Mouse (Mus musculus) spleen, postnatal 36 days (tissue): ENCODE measurements around the gene Tuba3a.

Experiments used
- DNase-seq, 2 experiments: peaks; one replicate each; pipeline ENCODE4 v3.0.0; 2022; ENCODE audit warnings: low spot score in 2 of 2, mixed read lengths in 1 of 2

Gene Tuba3a

DNA sequence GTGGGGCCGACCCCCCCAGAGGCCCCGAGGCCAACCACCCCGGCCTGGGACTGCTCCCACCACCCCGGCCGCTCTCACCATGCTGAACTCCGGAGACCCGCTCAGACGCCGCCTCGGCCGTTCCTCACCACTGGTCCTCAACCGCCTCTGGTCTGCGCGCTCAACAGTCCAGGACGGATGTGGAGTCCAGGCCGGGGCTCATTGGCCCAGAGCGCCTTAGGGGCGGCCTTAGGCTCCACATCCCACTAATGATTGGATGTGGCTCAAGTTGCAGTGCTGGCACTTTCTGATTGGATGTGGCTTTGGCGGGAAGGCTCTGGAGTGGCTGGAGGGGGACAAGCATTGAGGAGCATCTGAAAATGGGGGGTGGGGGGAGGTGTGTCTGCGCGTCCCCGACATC lies at the start of gene Tuba3a:
Tuba3a (minus strand) TSS at position 153 of the 400 bp plus-strand sequence.
- DNase-seq: no peak

DNA sequence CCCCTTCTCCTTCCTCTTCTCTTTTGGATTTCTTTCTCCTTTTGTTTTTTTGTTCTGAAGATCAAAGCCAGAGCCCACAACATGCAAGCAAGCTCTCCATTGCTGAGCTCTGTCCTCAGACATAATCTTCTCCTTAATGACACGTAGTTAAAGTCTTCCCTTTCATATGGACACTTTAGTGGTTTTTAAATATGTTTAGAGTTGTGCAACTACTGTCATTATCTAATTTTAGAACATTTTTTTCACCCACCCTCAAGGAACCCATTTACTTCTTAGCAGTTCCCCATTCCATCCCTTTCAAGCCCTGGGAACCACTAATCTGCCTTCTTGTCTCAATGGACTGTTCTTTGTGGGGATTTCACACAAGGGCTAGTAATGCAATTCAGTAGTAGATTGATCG lies 48.5 kb upstream of the Tuba3a start:
- no peak for DNase-seq

DNA sequence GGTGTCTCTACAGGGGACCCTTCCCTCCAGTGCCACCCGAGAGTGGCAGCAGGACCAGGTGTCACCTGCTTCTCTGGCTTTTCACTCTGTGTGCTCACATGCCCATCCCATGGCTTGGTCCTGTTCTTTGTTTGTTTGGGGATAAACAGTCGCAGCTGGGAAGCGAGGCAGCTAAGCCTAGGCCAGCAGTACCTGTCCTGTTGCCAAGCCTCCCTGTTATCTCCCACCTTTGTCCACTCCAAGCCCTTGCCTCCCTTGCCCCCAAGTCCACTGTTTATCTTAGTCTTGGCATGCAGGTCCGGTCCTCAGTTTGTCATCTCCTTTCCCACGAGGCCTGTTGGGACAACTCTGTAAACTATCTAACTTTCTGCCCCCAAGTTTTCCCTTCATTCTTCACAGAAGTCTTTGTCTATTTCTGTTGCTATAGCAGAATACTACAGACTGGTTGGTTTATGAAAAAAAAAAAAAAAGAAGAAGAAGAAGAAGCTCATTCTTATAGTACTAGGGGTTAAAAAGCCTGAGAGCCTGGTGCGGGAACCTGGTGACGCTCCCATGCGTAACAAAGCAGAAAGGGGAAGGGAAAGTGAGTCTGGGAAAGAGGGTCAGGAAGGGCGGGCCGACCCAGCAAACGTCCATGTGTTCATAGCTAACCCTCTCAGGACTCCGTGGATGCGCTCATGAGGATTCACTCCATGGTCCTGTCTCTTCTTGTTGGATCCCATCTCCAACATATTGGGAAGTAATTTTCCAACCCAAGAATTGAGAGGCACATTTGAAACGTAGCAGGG lies 47.5 kb upstream of the Tuba3a start:
- DNase-seq: no peak

DNA sequence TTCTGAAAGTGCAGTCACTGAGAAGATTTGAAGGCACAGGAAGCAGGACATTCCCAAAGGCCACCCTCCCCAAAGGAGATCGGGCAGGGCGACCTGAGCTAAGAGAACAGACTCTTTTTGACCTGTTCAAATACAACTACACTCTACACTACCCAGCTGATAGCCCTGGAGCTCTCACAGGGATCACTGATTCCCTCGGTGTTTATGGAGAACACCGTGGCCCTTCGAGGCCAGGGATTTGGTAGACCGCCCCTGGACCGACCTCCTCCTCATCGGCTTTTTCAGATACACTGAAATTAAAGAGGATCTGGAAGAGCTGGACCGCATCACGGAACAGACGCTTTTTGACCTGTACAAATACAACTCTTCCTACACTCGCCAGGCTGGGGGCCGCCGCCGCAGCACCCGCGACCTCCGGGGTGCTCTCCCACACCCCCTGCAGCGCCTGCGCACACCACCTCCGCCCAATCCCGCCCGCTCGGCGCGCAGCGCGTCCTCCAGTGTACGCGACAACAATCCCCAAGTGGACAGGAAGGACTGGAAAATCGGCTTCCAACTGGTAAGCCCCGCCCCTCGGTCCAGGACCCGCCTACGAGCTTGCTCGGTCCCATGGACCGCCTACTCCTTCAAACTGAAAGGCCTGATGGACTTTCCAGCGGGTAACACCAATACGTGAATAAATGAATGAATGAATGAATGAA lies 44.9 kb upstream of the Tuba3a start:
- DNase-seq: peak; percentile 50 to 56

DNA sequence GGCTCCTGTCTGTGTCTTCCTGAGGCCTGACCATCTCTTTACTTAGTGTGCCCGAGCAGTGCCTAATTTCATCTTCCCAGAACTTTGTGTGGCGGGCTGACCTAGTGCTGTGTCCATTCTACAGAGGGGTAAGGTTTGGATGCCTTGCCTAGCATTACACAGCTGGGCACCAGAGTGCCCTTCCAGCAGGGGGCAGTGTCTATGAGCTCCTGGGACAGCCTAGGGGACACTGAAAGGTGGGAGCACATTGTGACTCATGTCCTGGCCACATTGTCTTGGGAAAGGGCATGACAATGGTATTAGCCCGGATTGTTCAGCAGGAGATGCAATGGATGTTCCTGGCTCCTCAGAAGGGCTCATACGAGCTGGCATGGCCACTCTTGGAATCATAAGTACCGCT lies 42.4 kb upstream of the Tuba3a start:
- DNase-seq: no peak

DNA sequence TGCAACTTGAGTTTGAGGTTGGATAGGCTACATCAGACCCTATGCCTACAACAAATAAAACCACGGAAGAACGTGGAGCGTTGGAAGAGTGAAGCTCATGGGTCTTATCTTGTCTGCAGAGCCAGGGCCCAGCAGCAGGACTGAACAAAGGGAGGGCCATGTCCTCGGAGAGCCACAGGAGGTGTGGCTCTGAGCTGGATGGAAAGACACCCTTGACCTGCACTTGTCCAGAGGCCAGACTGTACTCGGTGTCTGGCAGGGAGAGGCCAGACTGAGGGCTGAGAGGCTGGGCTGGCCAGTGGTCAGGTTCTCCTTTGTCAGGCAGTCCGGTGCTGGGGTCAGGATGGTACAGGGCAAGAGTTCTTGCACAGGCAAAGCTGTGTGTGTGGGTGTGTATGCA lies 39.5 kb upstream of the Tuba3a start:
- no peak for DNase-seq

DNA sequence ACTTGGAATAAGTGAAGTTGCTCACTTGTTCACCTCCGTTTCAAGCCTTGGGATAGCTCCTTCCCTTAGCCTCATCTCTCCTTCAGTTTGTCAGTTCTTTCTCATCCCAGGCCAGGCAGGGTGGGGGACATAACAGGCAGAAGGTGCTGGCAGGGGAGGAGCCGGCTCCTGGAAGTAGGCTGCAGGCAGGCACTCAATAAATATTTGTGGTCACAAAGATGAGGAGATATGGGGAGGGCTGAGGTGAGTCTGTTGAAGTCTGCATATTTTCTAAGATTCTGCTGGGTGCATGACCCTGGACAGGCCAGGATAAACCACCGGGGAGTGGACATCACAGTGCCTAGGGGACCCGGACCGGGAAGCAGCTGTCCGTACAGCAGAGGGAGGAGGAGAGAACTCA lies 37.7 kb upstream of the Tuba3a start:
- DNase-seq: no peak

DNA sequence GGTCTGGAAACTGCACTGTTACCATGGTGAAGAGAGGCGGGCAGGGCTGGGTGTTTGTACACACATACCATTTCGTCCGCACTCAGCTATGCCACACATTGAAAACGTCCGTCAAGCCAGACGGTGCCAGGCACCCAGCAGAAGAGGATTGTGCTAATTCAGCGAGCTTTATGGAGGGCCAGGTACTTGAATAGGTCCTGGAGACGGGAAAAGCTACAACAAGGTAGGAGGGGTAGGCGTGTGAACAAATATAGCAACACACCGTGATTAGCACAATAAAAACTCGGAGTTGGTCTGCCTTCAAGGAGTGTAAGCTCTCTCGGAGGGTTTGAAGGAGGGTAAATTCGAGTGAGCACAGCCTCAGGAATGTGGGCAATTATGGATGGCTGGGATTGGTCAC lies 37.0 kb upstream of the Tuba3a start:
- DNase-seq: no peak

DNA sequence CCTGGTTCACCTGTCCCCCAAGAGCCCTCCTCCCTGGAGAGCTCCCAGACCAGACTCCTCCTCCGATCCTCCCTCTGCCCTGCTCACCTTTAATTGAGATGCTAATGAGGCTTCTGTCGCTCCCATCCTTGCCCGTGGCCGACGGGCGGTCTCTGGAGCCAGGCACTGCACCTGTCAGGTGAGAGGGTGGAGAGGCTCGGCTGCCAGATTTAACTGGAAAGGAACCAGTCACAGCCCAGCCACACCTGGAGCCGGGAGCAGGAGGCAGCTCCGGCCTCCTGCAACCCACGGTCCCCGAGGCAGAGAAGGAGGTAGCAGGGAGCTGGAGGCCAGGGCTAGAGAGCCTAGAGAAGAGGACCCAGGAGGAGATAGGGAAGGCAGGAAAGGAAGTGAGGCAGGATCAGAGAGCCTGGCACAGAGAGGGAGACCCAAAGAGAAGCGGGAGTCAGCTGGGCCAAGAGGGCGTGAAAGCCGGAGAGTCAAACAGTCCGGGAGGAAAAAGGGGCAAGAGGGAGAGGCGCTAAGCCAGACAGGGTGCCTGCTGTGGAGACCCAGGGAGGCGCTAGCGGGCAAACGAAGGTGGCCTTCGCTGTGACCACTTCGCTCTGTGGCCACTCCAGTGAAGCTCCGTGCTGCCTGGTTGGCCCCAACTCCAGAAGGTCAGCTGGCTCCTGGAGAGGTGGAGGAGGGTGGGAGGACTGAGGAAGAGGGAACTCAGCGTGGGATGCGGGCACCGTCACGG lies 35.4 kb upstream of the Tuba3a start:
- DNase-seq: no peak

DNA sequence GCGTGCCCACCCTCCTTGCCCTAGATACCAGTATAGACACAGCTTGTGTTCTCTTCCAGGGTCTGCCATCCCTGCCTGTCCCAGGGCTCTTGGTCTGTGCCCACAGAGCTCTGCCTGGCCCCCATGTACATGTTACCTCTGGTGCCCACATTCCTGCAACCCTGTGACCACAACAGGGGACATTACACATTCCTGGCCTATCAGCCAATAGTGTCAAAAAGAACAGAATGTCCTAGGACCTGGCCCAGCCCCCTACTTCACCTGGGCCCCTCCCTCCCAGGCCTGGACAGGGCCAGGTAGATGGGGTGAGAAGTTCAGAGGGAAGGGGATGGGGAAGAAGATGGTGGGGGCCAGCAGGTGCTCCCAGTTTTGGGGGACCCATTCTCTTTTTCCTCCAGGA lies 34.5 kb upstream of the Tuba3a start, which contains the start of gene Scnn1a:
Scnn1a (plus strand) TSS at position 337 of the 400 bp plus-strand sequence.
- DNase-seq: no peak

DNA sequence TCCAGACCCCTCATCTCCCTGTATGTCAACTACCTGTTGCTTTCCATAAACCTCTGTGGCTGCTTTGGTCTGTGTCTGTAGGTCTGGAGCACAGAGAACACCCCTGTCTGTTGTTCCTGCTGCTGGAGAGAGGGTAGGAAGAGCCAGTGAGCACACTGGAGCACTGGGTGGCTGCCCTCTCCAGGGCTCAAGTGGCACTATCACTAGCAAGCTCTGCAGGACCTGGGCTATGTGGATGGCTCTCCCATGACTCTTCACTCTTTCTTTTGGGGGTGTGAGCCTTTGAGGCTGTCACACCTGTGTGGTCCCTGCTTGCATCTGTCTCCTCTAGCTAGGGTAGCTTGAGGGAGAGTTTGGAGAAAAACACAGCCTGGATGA lies 34.1 kb upstream of the Tuba3a start:
- no peak for DNase-seq

DNA sequence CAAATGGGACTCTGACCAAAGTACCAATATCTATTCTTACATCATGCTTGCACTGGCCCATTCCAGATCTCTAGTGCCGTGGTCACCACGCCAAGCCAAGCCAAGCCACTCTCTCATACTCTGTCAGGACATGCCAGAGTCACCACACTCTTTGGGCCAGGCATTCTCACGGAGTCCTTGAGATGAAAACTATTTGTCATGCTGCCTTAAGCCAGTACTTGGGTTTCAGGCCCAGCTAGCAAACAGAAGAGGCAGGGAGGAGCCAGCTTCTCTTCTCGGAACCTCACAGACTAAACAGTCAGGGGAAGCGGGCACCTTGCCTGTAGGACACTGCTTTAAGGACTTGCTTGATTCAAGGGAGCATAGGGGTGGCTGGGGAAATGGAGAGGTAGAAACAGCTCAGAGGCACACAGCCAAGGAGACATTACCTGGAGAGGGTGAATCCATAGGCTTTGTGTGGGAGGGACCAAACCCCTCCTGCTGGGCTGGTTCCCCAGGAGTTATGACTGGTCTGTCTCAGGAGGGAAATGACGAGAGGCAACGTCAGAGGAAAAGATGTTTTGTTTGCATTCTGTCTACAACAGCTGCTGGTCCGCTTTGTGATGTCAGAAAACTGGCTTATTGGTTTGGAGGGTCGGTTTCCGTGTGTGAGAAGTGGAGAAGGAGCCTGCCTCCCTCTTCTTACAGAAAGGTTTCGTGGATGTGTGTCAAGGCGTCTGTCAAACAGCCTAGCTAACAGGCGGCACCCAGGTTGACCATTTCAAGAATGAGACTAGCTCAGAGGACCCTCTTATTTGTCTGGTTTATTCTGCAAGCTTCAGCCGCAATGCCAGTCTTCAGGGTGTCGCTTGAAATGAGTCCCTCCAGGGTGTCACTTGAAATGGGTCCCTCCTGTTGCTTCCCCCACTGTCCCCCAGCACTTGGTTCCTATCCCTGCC lies 33.4 kb upstream of the Tuba3a start:
- no peak for DNase-seq

DNA sequence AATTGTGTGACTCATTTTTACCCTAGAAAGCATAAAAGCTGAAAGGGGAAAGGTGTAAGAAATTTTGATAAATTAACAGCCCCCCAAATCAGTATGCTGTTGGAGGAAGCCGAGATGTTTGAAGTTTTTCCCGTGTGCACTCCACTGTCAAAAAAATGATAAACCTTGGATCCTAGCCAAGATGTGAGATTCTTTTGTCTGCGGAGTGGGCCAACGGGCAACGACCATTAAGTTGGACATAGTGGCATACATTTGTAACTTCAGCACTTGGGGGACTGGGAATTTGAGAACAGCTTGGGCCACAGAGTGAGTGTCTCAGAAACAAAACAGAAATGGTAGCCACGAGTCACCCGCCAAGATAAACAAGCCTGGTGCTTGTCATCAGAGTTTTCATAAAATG lies 31.2 kb upstream of the Tuba3a start:
- DNase-seq: no peak

DNA sequence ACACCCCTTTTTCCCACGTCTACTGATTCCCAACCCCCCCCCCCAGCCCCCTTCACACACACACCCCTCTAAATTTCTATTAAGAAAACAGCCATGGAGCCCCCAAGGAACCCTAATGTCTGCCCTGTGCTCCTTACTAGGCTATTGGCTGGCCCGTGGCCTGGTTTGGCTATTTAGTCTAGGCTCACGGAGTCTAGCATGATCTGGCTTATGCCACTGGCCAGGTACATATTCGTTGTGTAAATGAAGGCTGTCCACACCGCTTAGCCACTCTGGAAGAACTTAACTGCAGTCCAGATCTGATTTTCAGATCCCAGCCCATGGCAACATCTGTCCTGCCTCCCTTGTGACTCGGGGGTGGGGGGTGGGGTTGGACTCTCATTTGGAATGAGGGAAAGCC lies 28.9 kb upstream of the Tuba3a start:
- DNase-seq: no peak

DNA sequence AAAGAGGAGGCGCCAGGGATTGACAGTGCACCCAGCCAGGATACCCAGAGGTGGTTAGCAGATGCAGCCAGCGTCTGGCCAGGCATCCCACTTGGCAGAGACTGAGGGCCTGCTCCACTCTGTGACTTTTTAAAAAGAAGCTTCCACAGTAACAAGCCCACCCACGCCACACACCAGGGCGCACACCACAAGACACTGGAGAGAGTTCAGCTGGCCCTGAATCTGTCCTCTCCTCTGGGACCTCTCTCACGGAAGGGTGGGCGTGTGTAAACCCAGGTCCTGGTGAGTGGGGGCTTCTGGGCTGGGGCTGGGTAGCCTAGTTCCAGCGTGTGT lies 28.4 kb upstream of the Tuba3a start:
- no peak for DNase-seq

DNA sequence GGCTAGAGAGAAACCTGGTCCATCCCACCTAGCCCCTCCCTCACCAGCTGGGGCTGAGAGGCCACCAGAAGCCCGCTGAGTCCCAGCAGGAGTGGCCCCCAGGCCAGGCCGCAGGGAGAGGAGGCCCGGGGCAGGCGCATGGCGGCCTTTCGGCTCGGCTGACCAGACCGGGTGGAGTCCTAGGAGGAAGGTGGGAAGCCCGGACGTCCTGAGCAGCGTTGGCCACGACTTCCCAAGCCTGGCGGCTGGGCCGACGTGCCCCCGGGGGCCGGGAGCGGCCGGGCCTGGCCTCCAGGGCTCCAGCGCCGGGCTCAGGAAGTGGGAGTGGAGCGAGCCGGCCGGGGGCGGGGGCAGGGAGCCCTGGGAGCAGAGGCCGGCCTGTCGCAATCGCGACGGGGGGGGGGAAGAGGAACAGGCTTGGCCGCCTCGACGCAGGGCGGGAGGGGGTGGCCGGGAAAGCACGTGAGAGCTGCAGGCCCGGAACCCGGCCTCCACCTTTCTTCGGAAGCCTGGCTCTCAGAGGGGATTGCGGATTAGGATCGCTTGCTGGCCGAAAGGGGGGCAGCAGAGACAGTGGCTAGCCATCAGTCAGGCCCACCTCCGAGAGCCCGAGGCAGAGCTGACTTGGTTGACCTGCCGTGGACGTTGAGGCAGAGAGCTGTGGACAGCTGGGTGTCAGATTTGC lies 27.8 kb upstream of the Tuba3a start, which contains the start of gene Ltbr:
Ltbr (minus strand) TSS at position 340 of the 685 bp plus-strand sequence.
- peak; percentile 48 to 54 for DNase-seq

DNA sequence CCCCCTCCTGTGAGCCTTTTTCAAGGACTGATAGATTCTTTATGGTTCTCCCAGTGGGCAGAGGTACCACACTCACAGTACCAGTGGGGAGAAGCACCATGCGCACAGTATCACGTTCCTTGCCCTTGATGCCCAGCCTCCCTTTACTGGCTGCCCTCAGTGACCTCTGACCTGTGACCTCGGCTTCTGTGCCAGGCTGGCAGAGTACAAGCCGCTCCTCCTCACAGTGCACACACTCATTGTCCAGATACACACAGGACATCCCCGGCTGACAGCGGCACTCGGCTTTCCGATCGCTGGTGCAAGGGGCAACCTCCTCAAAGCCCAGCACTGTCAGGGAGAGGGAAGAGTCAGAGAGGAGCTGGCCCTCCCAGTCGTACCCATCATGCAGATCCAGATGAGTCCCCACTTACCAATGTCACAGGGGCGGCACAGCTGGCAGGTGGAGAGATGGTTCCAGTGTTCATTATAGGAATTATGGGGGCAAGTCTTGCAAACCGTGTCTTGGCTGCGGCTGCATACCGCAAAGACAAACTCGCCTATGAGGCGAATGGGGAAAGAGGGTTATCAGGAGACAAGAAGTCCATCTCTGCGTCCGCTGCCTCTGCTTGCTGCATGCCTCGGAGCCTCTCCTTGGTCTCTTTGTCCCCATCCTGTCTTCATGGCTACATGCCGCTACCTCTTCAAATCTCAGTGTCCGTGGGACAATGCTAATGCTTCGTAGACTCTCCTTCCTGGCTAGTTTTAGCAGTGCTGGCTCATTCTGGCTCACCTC lies 26.9 kb upstream of the Tuba3a start:
- DNase-seq: no peak

DNA sequence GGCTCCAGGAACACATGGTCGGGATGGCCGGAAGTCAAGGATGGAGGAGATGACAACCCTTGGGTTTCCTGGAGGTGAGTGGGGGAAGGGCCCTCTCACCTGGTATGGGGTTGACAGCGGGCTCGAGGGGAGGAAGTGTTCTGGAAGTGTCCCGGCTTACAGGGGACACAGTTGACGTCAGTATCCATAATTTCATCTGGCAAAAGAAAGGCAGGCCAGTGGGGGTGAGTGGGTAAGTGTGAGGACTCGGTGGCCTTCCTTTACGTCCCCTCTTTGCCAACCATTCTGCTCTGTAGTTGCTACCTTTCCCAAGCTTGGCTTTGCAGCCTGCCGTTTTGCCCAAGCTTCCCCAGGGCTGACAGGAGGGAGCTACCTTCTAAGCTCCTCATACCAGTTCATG lies 26.3 kb upstream of the Tuba3a start:
- DNase-seq: no peak

DNA sequence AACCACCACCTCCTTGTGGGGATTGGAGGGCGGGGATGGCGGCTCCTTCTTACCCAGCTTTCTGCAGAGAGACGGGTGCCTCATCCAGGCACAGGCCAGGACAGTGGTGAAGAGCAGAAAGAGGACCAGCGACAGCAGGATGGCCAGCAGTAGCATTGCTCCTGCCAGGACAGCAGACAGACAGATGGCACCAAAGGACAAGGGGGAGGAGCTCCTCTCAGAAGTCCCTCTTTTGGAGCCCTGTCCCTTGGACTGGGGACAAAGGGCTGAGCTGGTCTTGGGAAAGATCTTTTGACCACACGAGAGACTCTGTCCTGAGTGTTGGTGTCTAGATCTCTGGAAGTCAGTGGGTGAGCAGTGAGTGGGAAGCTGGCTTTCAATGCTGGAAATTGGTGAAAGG lies 23.6 kb upstream of the Tuba3a start:
- no peak for DNase-seq

DNA sequence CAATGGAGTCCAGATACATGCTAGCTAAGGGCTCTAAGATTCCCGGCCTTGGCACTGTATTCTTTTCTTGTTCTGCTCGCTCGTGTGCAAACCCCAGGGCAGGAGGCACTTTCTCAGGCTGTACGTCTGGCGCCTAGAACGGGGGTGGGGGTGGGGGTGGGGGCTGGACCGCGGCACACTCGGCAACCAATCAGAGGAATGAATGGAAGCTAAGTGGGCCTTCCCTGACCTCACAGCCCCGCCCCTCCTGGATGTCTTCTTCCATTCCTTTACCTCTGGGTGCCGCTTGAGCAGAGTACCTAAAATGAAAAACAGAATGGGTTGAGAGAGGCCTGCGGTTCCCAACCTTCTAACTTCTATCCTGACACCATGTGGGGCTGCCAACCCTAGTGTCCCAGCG lies 23.1 kb upstream of the Tuba3a start:
- DNase-seq: no peak
